Mouse (Mus musculus) left cerebral cortex, adult 6 months (tissue): ENCODE results near the gene Tcf7. TPM values are rescaled to one million over a fixed set of nuclear protein-coding genes. Genes with fewer than 3 reads are reported as not detected.

Experiments used
- long read RNA-seq, 2 experiments: library from polyadenylated mRNA; unstranded; transcript quantifications; one replicate each; pipeline ENCODE4 v2.0.0; 2019 to 2020
- polyA plus RNA-seq: library from polyadenylated mRNA; unstranded; fragments of <200 nt; fragmentation: Nextera tagmentation; gene quantifications from 2 replicates; pipeline ENCODE4 v1.2.3, GENCODE M21; 2021

Gene Tcf7
- polyA plus RNA-seq, result 0.87 and 3.0 TPM in 2 replicates
- long read RNA-seq, experiment 1, partial matches to known transcripts, result 1 of 16 reads
- long read RNA-seq, experiment 1, other reads (novel, unspliced or antisense), result 15 of 16 reads
- long read RNA-seq, experiment 2, result 0 reads

GRCm38 (mm10) chr11:52282774-52283595, at the start of gene Tcf7:
TSS of gene Tcf7 (minus strand) at chr11:52283014.

GRCm38 (mm10) chr11:52231606-52232541, 50.9 kb downstream of the Tcf7 start, which contains the start of gene Skp1a:
TSS of gene Skp1a (plus strand) at chr11:52231995.

GRCm38 (mm10) chr11:52213887-52214286, 68.9 kb downstream of the Tcf7 start, which contains the start of gene Olfr1371:
TSS of gene Olfr1371 (minus strand) at chr11:52213987.

Other genes with a start within 250 kb of the Tcf7 start
- gene Ppp2ca, start 184.3 kb downstream of the Tcf7 start, polyA plus RNA-seq, result 18.8 and 54.2 TPM in 2 replicates
- not detected in 2 replicates for gene Olfr1373, start 137.5 kb downstream of the Tcf7 start, polyA plus RNA-seq
- gene Olfr1371, start 69.0 kb downstream of the Tcf7 start, polyA plus RNA-seq, result not detected in 2 replicates
- 867 and 870 TPM in 2 replicates for gene Skp1a, start 51.0 kb downstream of the Tcf7 start, polyA plus RNA-seq
- 492 and 591 TPM in 2 replicates for gene Vdac1, start 77.8 kb upstream of the Tcf7 start, polyA plus RNA-seq
- gene 9530068E07Rik, start 113.4 kb upstream of the Tcf7 start, polyA plus RNA-seq, result 68.6 and 76.5 TPM in 2 replicates